Mouse (Mus musculus) neural tube, embryonic 12.5 days (tissue): ENCODE results near the gene N4bp2l2. TPM values are rescaled to one million over a fixed set of nuclear protein-coding genes. Genes with fewer than 3 reads are reported as not detected.
"Not testable (repeated sequence)": the region's sequence is repeated elsewhere in the genome, so short reads cannot be mapped to it uniquely, and the experiment has no call there.

Experiments
- ATAC-seq: fragments of 200-750 bp; cut with Nextera tagmentation; 2 replicates; pipeline ENCODE4 v1.8.0; 2017; ENCODE audit warnings: low read depth, mild to moderate bottlenecking, moderate TSS enrichment, moderate library complexity; ENCODE audit not compliant: low FRiP score
- H3K27ac ChIP-seq: fragments of 300-500 bp; sonication (generic); 2 replicates; pipeline ENCODE4 v1.5.1; 2016
- H3K27me3 ChIP-seq: fragments of 300-500 bp; sonication (generic); replicated peaks from 2 replicates; pipeline ENCODE4 v1.6.1; 2016; ENCODE audit warnings: mild to moderate bottlenecking
- H3K36me3 ChIP-seq: fragments of 300-500 bp; sonication (generic); 2 replicates; pipeline ENCODE4 v1.6.1; 2016; ENCODE audit warnings: mild to moderate bottlenecking
- H3K4me1 ChIP-seq: fragments of 300-500 bp; sonication (generic); 2 replicates; pipeline ENCODE4 v1.6.1; 2016
- H3K4me2 ChIP-seq: fragments of 300-500 bp; sonication (generic); replicated peaks from 2 replicates; pipeline ENCODE4 v1.6.1; 2016; ENCODE audit warnings: mild to moderate bottlenecking
- H3K4me3 ChIP-seq: fragments of 300-500 bp; sonication (generic); 2 replicates; pipeline ENCODE4 v1.5.1; 2016
- H3K9ac ChIP-seq: fragments of 300-500 bp; sonication (generic); 2 replicates; pipeline ENCODE4 v1.6.1; 2016; ENCODE audit warnings: mild to moderate bottlenecking
- H3K9me3 ChIP-seq: fragments of 300-500 bp; sonication (generic); 2 replicates; pipeline ENCODE4 v1.6.1; 2016; ENCODE audit warnings: mild to moderate bottlenecking
- WGBS: fragments of 180-500 bp; shearing (Covaris S2); methylation state at CpG from one replicate; pipeline ENCODE4 v1.1.7; 2016; 5-methylcytosine and 5-hydroxymethylcytosine counted together
- polyA plus RNA-seq: library from polyadenylated mRNA; unstranded; fragments of >200 nt; fragmentation: Nextera tagmentation; extraction: Ambion mirVana; gene quantifications from 2 replicates; pipeline ENCODE4 v1.2.1, GENCODE M21; 2016

N4bp2l2 gene
- polyA plus RNA-seq: 39.4 and 41.1 TPM in 2 replicates

- not testable (repeated sequence) for H3K4me1 ChIP-seq, H3K9me3 ChIP-seq, ATAC-seq, H3K27me3 ChIP-seq
- H3K9ac ChIP-seq: peak within 1 kb of the TSS; percentile 87
- H3K4me3 ChIP-seq: peak within 1 kb of the TSS; percentile 91
- WGBS: 92% methylated on average over 9 of the region's 9 CpGs
- peak within 1 kb of the TSS; percentile 81 for H3K4me2 ChIP-seq
- peak within 1 kb of the TSS; percentile 84 for H3K27ac ChIP-seq
- peaks cover 10% of the 10 kb centered on the region for H3K36me3 ChIP-seq
These were observed at the start of gene N4bp2l2 for GRCm38 (mm10) chr5:150666133-150666739. TSS of gene N4bp2l2 (minus strand) at chr5:150666183.

- Histone ChIP-seq H3K4me1 (no peaks in the 10 kb centered on the region), H3K9me3 (no peaks in the 10 kb centered on the region), H3K9ac (no peak overlapping the region), H3K4me2 (no peak overlapping the region), H3K36me3 (no peaks in the 10 kb centered on the region), H3K27ac (no peak overlapping the region), H3K4me3 (no peak overlapping the region), H3K27me3 (no peaks in the 10 kb centered on the region)
- no peak for ATAC-seq
These were observed 47.4 kb upstream of the N4bp2l2 start for GRCm38 (mm10) chr5:150713431-150713830.

- H3K9ac ChIP-seq: no peak overlapping the region
- H3K27ac ChIP-seq: no peak overlapping the region
- H3K36me3 ChIP-seq: no peaks in the 10 kb centered on the region
- H3K4me2 ChIP-seq: no peak overlapping the region
- 95% methylated on average over 4 of the region's 4 CpGs for WGBS
- no peaks in the 10 kb centered on the region for H3K27me3 ChIP-seq
- H3K4me3 ChIP-seq: no peak overlapping the region
- H3K4me1 ChIP-seq: no peaks in the 10 kb centered on the region
- ATAC-seq: no peak
- no peaks in the 10 kb centered on the region for H3K9me3 ChIP-seq
These were observed 45.5 kb upstream of the N4bp2l2 start for GRCm38 (mm10) chr5:150711503-150711902.

- not testable (repeated sequence) for H3K4me2 ChIP-seq, H3K4me3 ChIP-seq
These were observed 41.2 kb upstream of the N4bp2l2 start for GRCm38 (mm10) chr5:150707181-150707580.

GRCm38 (mm10) chr5:150706651-150707050 is 40.7 kb upstream of the N4bp2l2 start:
- ATAC-seq: not testable (repeated sequence)
- WGBS: 100% methylated on average over 1 of the region's 1 CpGs

More at GRCm38 (mm10) chr5:150707181-150707580, 41.2 kb upstream of the N4bp2l2 start:
- H3K27me3 ChIP-seq, H3K9ac ChIP-seq, H3K27ac ChIP-seq, ATAC-seq, H3K4me1 ChIP-seq, H3K36me3 ChIP-seq, H3K9me3 ChIP-seq: not testable (repeated sequence)
- 93% methylated on average over 3 of the region's 3 CpGs for WGBS

GRCm38 (mm10) chr5:150702714-150703113 is 36.7 kb upstream of the N4bp2l2 start:
- WGBS: 83% methylated on average over 2 of the region's 2 CpGs
- Histone ChIP-seq H3K27me3 (no peaks in the 10 kb centered on the region), H3K9me3 (no peaks in the 10 kb centered on the region), H3K27ac (no peak overlapping the region), H3K36me3 (peaks cover 5% of the 10 kb centered on the region; the same call in 1 of the 2 replicates), H3K9ac (no peak overlapping the region), H3K4me1 (no peaks in the 10 kb centered on the region), H3K4me2 (no peak overlapping the region), H3K4me3 (no peak overlapping the region)
- ATAC-seq: no peak

More at GRCm38 (mm10) chr5:150706651-150707050, 40.7 kb upstream of the N4bp2l2 start:
- not testable (repeated sequence) for H3K36me3 ChIP-seq, H3K9ac ChIP-seq, H3K4me2 ChIP-seq, H3K4me3 ChIP-seq, H3K27ac ChIP-seq, H3K9me3 ChIP-seq, H3K27me3 ChIP-seq, H3K4me1 ChIP-seq

GRCm38 (mm10) chr5:150693277-150693676 is 27.3 kb upstream of the N4bp2l2 start:
- Histone ChIP-seq H3K4me1 (no peaks in the 10 kb centered on the region), H3K36me3 (peaks cover 15% of the 10 kb centered on the region), H3K4me3 (no peak overlapping the region), H3K27me3 (no peaks in the 10 kb centered on the region), H3K9ac (no peak overlapping the region), H3K4me2 (no peak overlapping the region), H3K9me3 (0 out of 2 replicates have a peak, but pooled peaks cover 5% of the 10 kb centered on the region), H3K27ac (no peak overlapping the region)
- no peak for ATAC-seq
- WGBS: 96% methylated on average over 2 of the region's 2 CpGs

- Histone ChIP-seq H3K4me1 (no peaks in the 10 kb centered on the region), H3K36me3 (peaks cover 12% of the 10 kb centered on the region), H3K9me3 (0 out of 2 replicates have a peak, but pooled peaks cover 5% of the 10 kb centered on the region), H3K27me3 (no peaks in the 10 kb centered on the region), H3K4me2 (no peak overlapping the region), H3K4me3 (no peak overlapping the region), H3K27ac (no peak overlapping the region), H3K9ac (no peak overlapping the region)
- ATAC-seq: no peak
These were observed 24.7 kb upstream of the N4bp2l2 start for GRCm38 (mm10) chr5:150690685-150691084.

GRCm38 (mm10) chr5:150682862-150683261 is 16.9 kb upstream of the N4bp2l2 start:
- WGBS: 95% methylated on average over 6 of the region's 6 CpGs
- not testable (repeated sequence) for H3K36me3 ChIP-seq, H3K4me2 ChIP-seq, H3K9me3 ChIP-seq, H3K4me3 ChIP-seq, H3K27me3 ChIP-seq, H3K27ac ChIP-seq, H3K9ac ChIP-seq, H3K4me1 ChIP-seq, ATAC-seq

- no peak overlapping the region for H3K27ac ChIP-seq
- H3K4me2 ChIP-seq: peak overlapping the region; percentile 63
- no peaks in the 10 kb centered on the region for H3K27me3 ChIP-seq
- H3K4me1 ChIP-seq: peaks cover 12% of the 10 kb centered on the region
- H3K4me3 ChIP-seq: peak overlapping the region; percentile 89
- no peaks in the 10 kb centered on the region for H3K9me3 ChIP-seq
- 58% methylated on average over 6 of the region's 6 CpGs for WGBS
- no peaks in the 10 kb centered on the region for H3K36me3 ChIP-seq
- peak overlapping the region; percentile 98; the same call in 1 of the 2 replicates for H3K9ac ChIP-seq
- ATAC-seq: no peak
These were observed 8.9 kb upstream of the N4bp2l2 start for GRCm38 (mm10) chr5:150674866-150675265.

GRCm38 (mm10) chr5:150673880-150674621 is 8.1 kb upstream of the N4bp2l2 start:
- no peaks in the 10 kb centered on the region for H3K36me3 ChIP-seq
- ATAC-seq: peak; percentile 74
- 1% methylated on average over 59 of the region's 91 CpGs for WGBS
- H3K4me1 ChIP-seq: peaks cover 12% of the 10 kb centered on the region
- no peaks in the 10 kb centered on the region for H3K9me3 ChIP-seq
- H3K27ac ChIP-seq: peak overlapping the region; percentile 93
- no peaks in the 10 kb centered on the region for H3K27me3 ChIP-seq
- peak overlapping the region; percentile 98 for H3K9ac ChIP-seq
- peak overlapping the region; percentile 89 for H3K4me3 ChIP-seq
- peak overlapping the region; percentile 63 for H3K4me2 ChIP-seq

- WGBS: 14% methylated on average over 49 of the region's 49 CpGs
- H3K4me2 ChIP-seq: peak within 1 kb of the TSS; percentile 63
- peak within 1 kb of the TSS; percentile 89 for H3K4me3 ChIP-seq
- H3K9me3 ChIP-seq: no peaks in the 10 kb centered on the region
- peak within 1 kb of the TSS; percentile 98 for H3K9ac ChIP-seq
- H3K4me1 ChIP-seq: peaks cover 12% of the 10 kb centered on the region
- peak within 1 kb of the TSS; percentile 93 for H3K27ac ChIP-seq
- ATAC-seq: peak; percentile 96
- H3K27me3 ChIP-seq: no peaks in the 10 kb centered on the region
- no peaks in the 10 kb centered on the region for H3K36me3 ChIP-seq
These were observed 7.3 kb upstream of the N4bp2l2 start, which contains the start of gene Pds5b for GRCm38 (mm10) chr5:150673153-150673835. TSS of gene Pds5b (plus strand) at chr5:150673739.
